Mouse (Mus musculus) gastrocnemius, adult 2 months (tissue): ENCODE measurements at regions not wholly inside any gene's neighbourhood (a gene's known extent, or its start where the extent isn't known, plus 50 kb on each side); places are given as distances from the start of the nearest gene placed in this dataset.

Source experiments
- DNase-seq: peaks from one replicate; pipeline ENCODE4 v3.0.0; 2022
- H3K27ac ChIP-seq: fragments of 200-600 bp; 2 replicates; pipeline ENCODE4 v1.8.1; 2022; ENCODE audit warnings: mild to moderate bottlenecking
- H3K4me3 ChIP-seq: fragments of 200-600 bp; 2 replicates; pipeline ENCODE4 v1.8.1; 2022; ENCODE audit warnings: mild to moderate bottlenecking, moderate library complexity
- CTCF ChIP-seq: fragments of 200-600 bp; IDR thresholded peaks from 2 replicates; pipeline ENCODE4 v1.8.1; 2022; ENCODE audit warnings: antibody characterized with exemption, mild to moderate bottlenecking, moderate library complexity
- intact Hi-C: fragments of 180-260 bp; cut with DNase I; formaldehyde crosslinking; loops from one replicate; pipeline ENCODE4 v1.15.1; 2025

DNA sequence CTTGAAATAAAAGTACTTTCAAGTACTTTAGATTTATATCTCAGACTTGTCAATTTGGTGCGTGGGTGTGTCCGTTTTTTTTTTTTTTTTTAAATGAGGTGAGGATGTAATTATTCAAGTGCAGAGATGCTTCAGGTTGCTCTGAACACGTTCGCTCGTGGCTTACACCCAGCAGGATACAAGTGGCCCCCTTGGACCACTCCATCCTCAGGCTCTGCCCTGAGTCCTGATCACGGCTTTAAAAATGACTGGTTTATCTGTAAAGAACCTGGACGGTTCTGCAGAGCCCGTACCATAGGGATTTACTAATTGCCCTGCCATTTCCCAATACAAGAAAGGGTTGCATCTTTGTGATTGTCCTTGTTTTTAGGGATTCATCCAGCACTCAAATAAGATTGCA is 288.7 kb upstream of the Gm765 start:
- DNase-seq: no peak
- intact Hi-C loops: no loop called here
- no peak for TF ChIP-seq CTCF

GRCm38 (mm10) chr6:98629646-98630045 is 287.1 kb upstream of the Gm765 start:
- Histone ChIP-seq H3K4me3 (no peak overlapping the region), H3K27ac (no peak overlapping the region)
- TF ChIP-seq CTCF: no peak
- DNase-seq: no peak
- intact Hi-C loops: no loop called here

More for the DNA sequence above, 288.7 kb upstream of the Gm765 start:
- no peak overlapping the region for H3K4me3 ChIP-seq
- no peak overlapping the region for H3K27ac ChIP-seq

DNA sequence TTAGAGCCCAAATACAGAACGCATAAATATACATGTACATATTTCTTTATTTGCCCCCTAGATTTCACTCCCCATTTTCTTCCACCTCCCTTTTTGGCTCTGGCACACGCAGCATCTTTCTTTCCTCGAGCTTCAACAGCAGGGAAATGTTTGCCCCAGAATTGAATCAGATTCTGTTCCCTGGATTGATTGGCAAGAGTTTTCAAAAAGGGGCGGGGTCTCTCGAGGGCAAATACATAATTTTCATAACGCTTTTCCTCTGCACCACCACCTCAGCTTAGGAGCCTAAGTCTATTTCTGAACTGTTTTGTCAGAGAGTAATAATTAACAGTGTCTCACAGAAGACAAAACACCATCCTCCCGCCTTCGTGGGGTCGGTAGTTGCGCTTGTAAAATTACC is 283.9 kb upstream of the Gm765 start:
- no peak overlapping the region for H3K4me3 ChIP-seq
- TF ChIP-seq CTCF: no peak

GRCm38 (mm10) chr6:98620886-98621285 is 278.3 kb upstream of the Gm765 start:
- no peak for DNase-seq
- TF ChIP-seq CTCF: no peak
- no peak overlapping the region for H3K4me3 ChIP-seq
- intact Hi-C loops: no loop called here
- H3K27ac ChIP-seq: no peak overlapping the region

More for the DNA sequence above, 283.9 kb upstream of the Gm765 start:
- DNase-seq: no peak
- H3K27ac ChIP-seq: no peak overlapping the region
- intact Hi-C loops: no loop called here

- intact Hi-C loops: no loop called here
- DNase-seq: no peak
- no peak overlapping the region for H3K27ac ChIP-seq
- no peak for TF ChIP-seq CTCF
- no peak overlapping the region for H3K4me3 ChIP-seq
These were observed 270.5 kb upstream of the Gm765 start for GRCm38 (mm10) chr6:98613030-98613429.

DNA sequence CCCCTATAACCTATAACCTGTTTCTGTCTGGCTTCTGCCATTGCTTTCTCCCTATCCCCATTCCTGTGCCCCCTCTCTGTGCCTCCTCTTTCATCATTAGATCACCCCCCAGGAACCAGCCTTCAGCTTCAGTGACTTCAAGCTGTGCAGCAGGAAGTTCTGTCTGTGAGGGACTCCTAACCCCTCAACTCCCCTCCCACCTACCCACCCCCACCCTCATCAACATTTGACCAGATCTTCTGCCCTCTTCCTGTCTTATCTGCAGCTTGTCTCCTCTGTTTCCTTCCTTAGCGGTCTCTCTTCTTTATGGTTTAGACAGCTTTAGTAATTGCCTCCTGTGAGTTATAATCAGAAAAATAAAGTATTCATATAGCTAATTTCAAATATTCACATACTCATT is 266.6 kb upstream of the Gm765 start:
- no peak for DNase-seq
- no peak overlapping the region for H3K27ac ChIP-seq

GRCm38 (mm10) chr6:98606680-98607079 is 264.1 kb upstream of the Gm765 start:
- no peak overlapping the region for H3K27ac ChIP-seq
- no peak for DNase-seq
- no peak for TF ChIP-seq CTCF
- no peak overlapping the region for H3K4me3 ChIP-seq
- intact Hi-C loops: no loop called here

More for the DNA sequence above, 266.6 kb upstream of the Gm765 start:
- H3K4me3 ChIP-seq: no peak overlapping the region
- intact Hi-C loops: no loop called here
- no peak for TF ChIP-seq CTCF

- intact Hi-C loops: no loop called here
- Histone ChIP-seq H3K4me3 (no peak overlapping the region), H3K27ac (no peak overlapping the region)
- TF ChIP-seq CTCF: no peak
- no peak for DNase-seq
These were observed 255.1 kb upstream of the Gm765 start for GRCm38 (mm10) chr6:98597612-98598011.

DNA sequence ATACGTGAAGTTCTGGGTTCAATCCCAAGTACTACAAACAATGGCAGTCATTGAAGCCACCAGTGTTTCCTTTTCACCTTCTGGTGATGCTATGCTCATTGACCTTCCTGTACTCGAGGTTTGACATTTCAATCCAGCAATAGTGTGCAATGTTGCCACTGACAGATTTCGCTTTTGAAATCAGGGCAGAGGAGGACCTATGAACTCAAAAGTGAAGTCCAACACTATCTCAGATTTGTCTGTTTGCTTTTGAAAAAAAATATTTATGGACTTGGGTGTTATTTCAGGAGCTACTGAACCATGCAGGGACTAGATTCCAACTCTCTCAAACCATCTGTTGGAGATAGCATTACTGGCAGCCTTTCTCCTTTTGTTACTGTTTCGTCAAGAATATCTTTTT is 248.4 kb upstream of the Gm765 start:
- no peak for DNase-seq
- TF ChIP-seq CTCF: no peak
- intact Hi-C loops: no loop called here

DNA sequence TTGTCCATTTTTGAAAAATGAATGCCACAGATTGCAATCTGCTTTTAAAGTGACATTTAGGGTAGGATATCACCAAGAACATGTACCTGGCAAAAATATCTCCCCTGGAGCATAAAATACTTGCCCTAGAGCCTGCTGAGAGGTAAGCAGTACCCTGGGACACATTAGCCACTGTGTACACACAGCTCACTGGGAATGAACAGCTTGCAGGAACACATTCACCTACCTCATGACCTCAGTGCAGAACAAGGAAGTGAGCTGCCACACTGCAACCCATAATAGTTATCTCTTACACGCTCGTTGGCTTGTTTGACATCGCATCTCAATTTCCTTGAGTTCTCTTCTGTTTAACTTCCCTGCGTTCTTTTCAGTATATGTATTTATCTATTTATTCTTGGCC is 246.4 kb upstream of the Gm765 start:
- TF ChIP-seq CTCF: no peak
- Histone ChIP-seq H3K4me3 (no peak overlapping the region), H3K27ac (no peak overlapping the region)
- no peak for DNase-seq
- intact Hi-C loops: no loop called here

More for the DNA sequence above, 248.4 kb upstream of the Gm765 start:
- Histone ChIP-seq H3K4me3 (no peak overlapping the region), H3K27ac (no peak overlapping the region)

- DNase-seq: no peak
- Histone ChIP-seq H3K4me3 (no peak overlapping the region), H3K27ac (no peak overlapping the region)
- intact Hi-C loops: no loop called here
- no peak for TF ChIP-seq CTCF
These were observed 242.0 kb upstream of the Gm765 start for GRCm38 (mm10) chr6:98584541-98584940.

GRCm38 (mm10) chr6:98582826-98583225 is 240.3 kb upstream of the Gm765 start:
- no peak for TF ChIP-seq CTCF
- Histone ChIP-seq H3K4me3 (no peak overlapping the region), H3K27ac (no peak overlapping the region)
- no peak for DNase-seq
- intact Hi-C loops: no loop called here

- no peak overlapping the region for H3K27ac ChIP-seq
- intact Hi-C loops: no loop called here
- no peak for DNase-seq
- H3K4me3 ChIP-seq: no peak overlapping the region
- no peak for TF ChIP-seq CTCF
These were observed 232.7 kb upstream of the Gm765 start for GRCm38 (mm10) chr6:98575227-98575626.

DNA sequence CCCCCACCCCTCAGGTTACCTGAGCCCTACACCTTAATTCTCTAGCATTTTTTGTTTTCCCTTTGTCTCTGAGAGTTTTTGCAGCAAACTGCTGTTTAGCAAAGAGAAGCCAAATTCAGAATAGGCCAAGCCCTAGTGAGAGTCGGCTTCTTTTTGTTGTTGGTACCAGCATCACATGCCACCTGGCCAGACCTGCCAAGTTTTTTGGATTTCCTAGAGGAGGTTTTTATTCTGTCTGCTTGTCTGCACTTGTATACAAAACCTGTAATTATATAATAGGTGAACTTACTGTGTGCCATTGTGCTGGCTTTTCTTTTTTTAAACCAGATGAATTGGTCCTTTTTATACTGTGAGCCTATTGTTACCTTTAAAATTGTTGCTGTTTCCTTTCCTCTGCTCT is 213.1 kb upstream of the Gm765 start:
- no peak overlapping the region for H3K27ac ChIP-seq
- H3K4me3 ChIP-seq: no peak overlapping the region
- no peak for DNase-seq
- TF ChIP-seq CTCF: no peak
- intact Hi-C loops: no loop called here

GRCm38 (mm10) chr6:98553922-98554321 is 211.4 kb upstream of the Gm765 start:
- no peak for DNase-seq
- H3K27ac ChIP-seq: no peak overlapping the region
- TF ChIP-seq CTCF: no peak
- no peak overlapping the region for H3K4me3 ChIP-seq
- intact Hi-C loops: no loop called here
